Mouse (Mus musculus): ENCODE results near the gene Cemip. TPM values are rescaled to one million over a fixed set of nuclear protein-coding genes. Genes with fewer than 3 reads are reported as not detected.

Gene Cemip
- polyA plus RNA-seq, 1 experiment: 0.88 TPM

DNA sequence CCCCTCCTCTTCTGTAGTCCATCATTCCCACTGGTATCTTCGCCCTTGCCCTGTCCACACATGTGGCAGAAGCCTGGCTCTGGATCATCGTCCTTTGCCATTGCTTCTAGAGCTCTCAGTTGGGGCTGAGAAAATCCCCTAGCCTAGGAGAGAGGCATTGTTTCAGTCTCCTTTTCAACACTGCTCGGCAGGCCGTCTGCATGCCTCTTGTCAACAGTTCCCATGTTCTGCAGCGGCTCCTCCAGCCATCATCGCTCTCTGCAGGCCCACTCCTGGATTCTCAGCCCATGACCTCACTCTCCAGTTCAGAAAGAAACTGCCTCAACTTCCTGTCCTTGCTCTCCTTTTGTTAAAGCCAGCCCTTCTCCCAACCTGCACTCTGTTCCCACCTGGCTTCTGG is 136.6 kb downstream of the Cemip start:
- Histone ChIP-seq H3K27ac (ENCODE audit: insufficient read depth, low read depth, low read length) (no peak overlapping the region), H3K4me1 (ENCODE audit: control insufficient read depth, insufficient read depth, low read length) (no peaks in the 10 kb centered on the region), H3K4me3 (ENCODE audit: insufficient read depth, low read length) (no peak overlapping the region)
- no peak for TF ChIP-seq POLR2A (IDR thresholded peaks at IDR 0.05; ENCODE audit: borderline replicate concordance, low read depth, low read length)
- no peak for TF ChIP-seq CTCF (IDR thresholded peaks at IDR 0.05; ENCODE audit: low read depth, low read length)

DNA sequence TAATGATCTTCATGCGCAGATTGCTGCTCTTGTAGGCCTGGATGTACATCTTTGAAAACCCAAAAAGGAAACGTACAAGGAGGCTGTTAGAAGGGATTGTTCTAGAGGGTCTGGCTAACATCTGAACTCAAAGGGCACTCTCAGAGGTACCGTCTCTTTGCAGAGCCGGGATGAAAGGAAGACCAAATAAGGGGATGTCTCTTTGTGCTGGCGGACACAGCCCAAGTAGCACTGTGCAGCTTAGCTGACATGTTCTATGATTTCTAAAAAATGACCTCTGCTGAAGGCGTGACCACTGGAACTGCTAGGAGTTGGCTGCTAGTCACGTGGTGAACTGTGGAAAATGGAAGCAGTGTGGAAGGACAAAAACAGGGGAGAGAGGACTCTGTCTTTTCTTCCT is 137.6 kb downstream of the Cemip start:
- Histone ChIP-seq H3K27ac (ENCODE audit: insufficient read depth, low read depth, low read length) (no peak overlapping the region), H3K4me1 (ENCODE audit: control insufficient read depth, insufficient read depth, low read length) (no peaks in the 10 kb centered on the region), H3K4me3 (ENCODE audit: insufficient read depth, low read length) (no peak overlapping the region)
- TF ChIP-seq POLR2A (IDR thresholded peaks at IDR 0.05; ENCODE audit: borderline replicate concordance, low read depth, low read length): no peak
- TF ChIP-seq CTCF (IDR thresholded peaks at IDR 0.05; ENCODE audit: low read depth, low read length): no peak

DNA sequence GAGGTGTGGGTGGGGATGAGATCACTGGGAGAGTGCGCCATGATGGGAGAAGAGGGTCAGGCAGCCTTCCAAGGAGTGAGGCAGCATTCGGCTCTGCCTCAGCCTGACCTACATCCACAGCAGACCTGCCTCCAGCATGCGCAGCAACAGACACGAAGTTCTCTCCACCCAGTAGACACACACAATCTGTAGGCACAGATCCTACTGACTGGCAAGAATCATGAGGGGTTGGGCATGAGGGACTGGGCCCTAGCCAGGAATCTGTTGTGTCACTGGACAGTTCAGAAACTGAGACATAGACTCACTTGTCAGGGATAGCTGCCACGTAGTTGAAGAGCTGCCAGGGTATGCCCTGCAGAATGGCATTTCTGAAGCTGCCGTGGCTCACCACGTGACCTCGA is 144.6 kb downstream of the Cemip start:
- Histone ChIP-seq H3K4me1 (ENCODE audit: control insufficient read depth, insufficient read depth, low read length) (no peaks in the 10 kb centered on the region), H3K4me3 (ENCODE audit: insufficient read depth, low read length) (no peak overlapping the region), H3K27ac (ENCODE audit: insufficient read depth, low read depth, low read length) (no peak overlapping the region)
- TF ChIP-seq CTCF (IDR thresholded peaks at IDR 0.05; ENCODE audit: low read depth, low read length): no peak
- TF ChIP-seq POLR2A (IDR thresholded peaks at IDR 0.05; ENCODE audit: borderline replicate concordance, low read depth, low read length): no peak

DNA sequence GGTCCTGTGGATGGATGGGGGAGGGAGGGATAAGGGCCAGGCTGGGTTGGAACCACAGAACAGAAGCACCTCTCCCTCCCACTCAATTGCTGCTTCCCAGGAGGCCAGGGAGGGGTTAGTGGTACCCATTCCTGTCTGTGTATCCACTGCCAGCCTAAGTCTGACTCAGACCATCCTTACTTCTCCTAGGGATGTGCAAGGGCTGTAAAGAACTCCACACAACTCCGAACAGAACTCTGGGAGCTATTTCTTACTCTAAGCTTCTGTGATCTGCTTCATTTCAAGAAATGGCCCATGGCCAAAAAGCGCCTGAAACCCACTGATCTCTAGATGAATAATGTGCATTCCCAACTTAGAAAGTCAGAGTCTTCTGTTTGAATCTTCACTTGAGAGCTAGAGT is 146.2 kb downstream of the Cemip start:
- no peak overlapping the region for H3K27ac ChIP-seq (ENCODE audit: insufficient read depth, low read depth, low read length)
- H3K4me1 ChIP-seq (ENCODE audit: control insufficient read depth, insufficient read depth, low read length): no peaks in the 10 kb centered on the region
- TF ChIP-seq POLR2A (IDR thresholded peaks at IDR 0.05; ENCODE audit: borderline replicate concordance, low read depth, low read length): no peak
- TF ChIP-seq CTCF (IDR thresholded peaks at IDR 0.05; ENCODE audit: low read depth, low read length): no peak
- H3K4me3 ChIP-seq (ENCODE audit: insufficient read depth, low read length): no peak overlapping the region

DNA sequence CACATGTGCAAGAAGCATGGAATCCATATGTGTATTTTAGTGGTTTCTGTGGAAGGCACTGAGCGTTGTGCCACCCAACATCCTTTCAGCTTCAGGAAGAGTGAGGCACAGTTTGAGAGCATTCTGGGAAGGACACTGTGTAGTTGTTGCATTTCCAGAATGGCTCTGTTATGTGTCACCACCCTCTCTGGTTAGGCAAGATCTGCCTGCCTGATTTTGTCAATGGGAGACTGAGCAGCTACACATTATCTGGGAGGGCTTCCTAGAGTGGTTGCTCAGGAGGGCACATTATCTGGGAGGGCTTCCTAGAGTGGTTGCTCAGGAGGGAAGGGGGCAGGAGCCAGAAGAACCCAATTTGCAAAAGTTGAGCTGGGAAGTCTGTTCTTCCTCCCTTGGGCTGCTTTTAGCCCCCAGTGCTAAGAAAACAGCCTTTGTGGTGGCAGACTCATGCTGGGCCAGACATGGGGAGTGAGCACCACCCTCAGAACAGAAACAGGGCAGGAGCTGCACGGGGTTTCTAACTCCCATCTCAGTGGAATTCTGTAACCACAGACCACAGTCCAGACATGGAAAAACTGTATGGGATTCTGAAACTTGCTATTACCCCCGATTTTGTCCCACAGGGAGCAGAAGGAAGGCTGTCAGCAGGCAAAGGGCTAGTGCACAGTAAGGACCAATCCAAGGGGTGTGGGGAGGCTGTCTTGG is 147.1 kb downstream of the Cemip start:
- TF ChIP-seq CTCF (IDR thresholded peaks at IDR 0.05; ENCODE audit: low read depth, low read length) (no peak), POLR2A (IDR thresholded peaks at IDR 0.05; ENCODE audit: borderline replicate concordance, low read depth, low read length) (no peak)
- no peak overlapping the region for H3K27ac ChIP-seq (ENCODE audit: insufficient read depth, low read depth, low read length)

DNA sequence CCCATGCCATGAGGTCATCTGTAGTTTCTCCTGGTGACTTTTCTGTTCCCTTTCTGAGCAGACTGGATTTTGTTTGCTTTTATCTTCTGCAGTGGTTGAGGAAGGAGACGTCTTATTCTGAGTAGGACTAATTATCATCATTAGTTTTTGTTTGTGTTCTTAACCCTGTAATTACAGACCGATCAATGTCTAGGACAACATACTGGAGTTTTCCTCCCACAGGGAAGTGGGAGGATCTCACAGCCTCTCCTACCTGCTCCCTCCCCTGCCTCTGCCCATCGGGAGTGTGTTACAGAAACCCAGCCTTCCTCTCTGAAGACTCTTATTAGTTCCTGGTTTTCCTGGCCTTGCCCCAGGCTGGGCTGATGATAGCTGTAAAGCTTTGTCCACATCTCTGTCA is 164.7 kb downstream of the Cemip start:
- Histone ChIP-seq H3K4me3 (ENCODE audit: insufficient read depth, low read length) (no peak overlapping the region), H3K4me1 (ENCODE audit: control insufficient read depth, insufficient read depth, low read length) (no peaks in the 10 kb centered on the region), H3K27ac (ENCODE audit: insufficient read depth, low read depth, low read length) (no peak overlapping the region)
- TF ChIP-seq POLR2A (IDR thresholded peaks at IDR 0.05; ENCODE audit: borderline replicate concordance, low read depth, low read length) (no peak), CTCF (IDR thresholded peaks at IDR 0.05; ENCODE audit: low read depth, low read length) (no peak)

More for the DNA sequence above, 147.1 kb downstream of the Cemip start:
- Histone ChIP-seq H3K4me3 (ENCODE audit: insufficient read depth, low read length) (no peak overlapping the region), H3K4me1 (ENCODE audit: control insufficient read depth, insufficient read depth, low read length) (no peaks in the 10 kb centered on the region)

DNA sequence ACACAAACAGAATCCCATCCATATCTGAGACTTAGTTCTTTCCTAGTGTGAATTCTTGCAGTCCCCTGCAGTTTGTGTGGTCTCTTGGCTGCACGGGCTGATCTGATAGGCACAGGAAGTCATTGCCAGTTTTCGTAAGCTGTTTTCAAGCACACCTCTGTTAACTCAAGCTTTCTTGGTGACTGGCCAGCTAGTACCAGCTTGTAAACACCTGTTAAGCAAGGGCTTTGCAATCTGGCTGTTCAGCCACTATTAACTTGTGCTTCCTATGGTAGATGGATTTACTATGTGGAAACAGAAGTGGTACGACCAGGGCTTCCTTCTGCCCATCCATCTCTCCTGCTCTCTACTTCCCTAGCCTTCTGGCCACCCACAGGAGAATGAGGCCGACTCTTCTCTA is 166.1 kb downstream of the Cemip start:
- no peak for TF ChIP-seq POLR2A (IDR thresholded peaks at IDR 0.05; ENCODE audit: borderline replicate concordance, low read depth, low read length)
- no peak for TF ChIP-seq CTCF (IDR thresholded peaks at IDR 0.05; ENCODE audit: low read depth, low read length)
- Histone ChIP-seq H3K4me1 (ENCODE audit: control insufficient read depth, insufficient read depth, low read length) (no peaks in the 10 kb centered on the region), H3K27ac (ENCODE audit: insufficient read depth, low read depth, low read length) (no peak overlapping the region)

DNA sequence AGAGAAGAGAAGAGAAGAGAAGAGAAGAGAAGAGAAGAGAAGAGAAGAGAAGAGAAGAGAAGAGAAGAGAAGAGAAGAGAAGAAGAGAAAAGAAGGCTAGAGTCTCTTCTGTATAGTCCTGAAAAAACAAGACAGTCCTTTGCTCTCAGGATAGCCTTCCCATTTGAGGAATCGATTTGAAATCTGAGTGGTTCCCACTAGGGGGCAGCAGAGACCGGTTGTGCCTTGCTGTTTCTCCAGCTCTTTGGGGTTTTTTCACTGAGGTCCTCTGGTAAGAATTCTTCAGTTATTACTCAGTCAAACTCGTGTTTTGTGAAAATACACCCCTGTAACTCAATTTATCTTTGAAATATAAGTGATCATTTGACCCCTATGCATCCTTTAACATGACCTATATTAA is 171.7 kb downstream of the Cemip start:
- no peaks in the 10 kb centered on the region for H3K4me1 ChIP-seq (ENCODE audit: control insufficient read depth, insufficient read depth, low read length)
- no peak overlapping the region for H3K4me3 ChIP-seq (ENCODE audit: insufficient read depth, low read length)
- H3K27ac ChIP-seq (ENCODE audit: insufficient read depth, low read depth, low read length): no peak overlapping the region
- TF ChIP-seq POLR2A (IDR thresholded peaks at IDR 0.05; ENCODE audit: borderline replicate concordance, low read depth, low read length) (no peak), CTCF (IDR thresholded peaks at IDR 0.05; ENCODE audit: low read depth, low read length) (peak; percentile 44; the same call in 1 of the 2 replicates)

More for the DNA sequence above, 166.1 kb downstream of the Cemip start:
- no peak overlapping the region for H3K4me3 ChIP-seq (ENCODE audit: insufficient read depth, low read length)

DNA sequence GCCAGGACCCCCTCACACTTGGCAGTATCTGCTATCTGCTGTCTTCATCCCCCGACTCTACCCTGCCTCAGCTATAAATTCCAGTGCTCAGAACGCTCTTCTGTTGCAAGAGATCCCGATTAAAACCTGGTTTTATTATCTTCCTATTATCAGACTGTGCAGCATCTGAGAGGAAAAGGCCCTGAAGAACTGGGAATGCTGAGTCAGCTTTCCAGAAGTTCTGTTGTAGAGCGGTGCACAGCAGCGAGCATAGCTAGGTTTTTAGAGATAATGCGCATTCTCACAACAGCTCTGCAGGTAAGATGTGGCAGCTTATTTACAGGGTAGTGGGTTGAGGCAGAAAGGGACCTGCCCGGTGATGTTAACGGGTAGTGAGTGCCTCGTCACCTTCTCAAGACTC is 172.3 kb downstream of the Cemip start:
- H3K4me1 ChIP-seq (ENCODE audit: control insufficient read depth, insufficient read depth, low read length): no peaks in the 10 kb centered on the region
- TF ChIP-seq POLR2A (IDR thresholded peaks at IDR 0.05; ENCODE audit: borderline replicate concordance, low read depth, low read length) (no peak), CTCF (IDR thresholded peaks at IDR 0.05; ENCODE audit: low read depth, low read length) (no peak)

DNA sequence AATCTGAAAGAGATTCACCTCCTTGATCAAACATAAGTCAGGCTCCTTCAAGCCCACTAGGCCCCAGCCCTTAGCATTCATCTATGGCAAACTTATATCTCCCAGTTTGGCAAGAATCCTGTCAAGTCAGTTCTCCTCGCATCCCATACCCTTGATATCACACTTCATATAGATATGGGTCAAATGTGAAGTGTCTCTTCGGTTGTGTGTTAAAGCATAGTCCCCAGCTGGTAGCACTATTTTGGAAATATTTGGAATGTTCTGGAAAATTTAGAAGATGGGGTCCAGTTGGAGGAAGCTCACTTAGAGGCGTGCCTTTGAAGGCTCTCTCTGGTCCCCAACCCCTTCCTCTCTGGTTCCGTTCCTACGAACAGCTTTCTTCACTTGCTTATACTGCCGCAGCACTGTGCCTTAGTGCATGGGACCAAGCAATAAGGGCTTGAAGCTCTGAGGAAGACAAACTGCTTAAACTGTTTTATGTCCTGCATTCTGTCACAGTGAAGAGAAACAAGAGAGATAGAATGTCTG is 172.8 kb downstream of the Cemip start:
- Histone ChIP-seq H3K27ac (ENCODE audit: insufficient read depth, low read depth, low read length) (no peak overlapping the region), H3K4me1 (ENCODE audit: control insufficient read depth, insufficient read depth, low read length) (no peaks in the 10 kb centered on the region), H3K4me3 (ENCODE audit: insufficient read depth, low read length) (no peak overlapping the region)
- TF ChIP-seq POLR2A (IDR thresholded peaks at IDR 0.05; ENCODE audit: borderline replicate concordance, low read depth, low read length) (no peak), CTCF (IDR thresholded peaks at IDR 0.05; ENCODE audit: low read depth, low read length) (no peak)

More for the DNA sequence above, 172.3 kb downstream of the Cemip start:
- no peak overlapping the region for H3K27ac ChIP-seq (ENCODE audit: insufficient read depth, low read depth, low read length)
- no peak overlapping the region for H3K4me3 ChIP-seq (ENCODE audit: insufficient read depth, low read length)
